Mouse (Mus musculus) lung, postnatal 0 days (tissue): ENCODE measurements around the gene Stmn1. TPM values are rescaled to one million over a fixed set of nuclear protein-coding genes. Genes with fewer than 3 reads are reported as not detected.

Experiments used
- ATAC-seq: fragments of 200-750 bp; cut with Nextera tagmentation; 2 replicates; pipeline ENCODE4 v1.8.0; 2017; ENCODE audit warnings: moderate library complexity
- DNase-seq: peaks from one replicate; pipeline ENCODE4 v3.0.0-alpha.2; 2016; ENCODE audit warnings: low spot score
- H3K27ac ChIP-seq: fragments of 300-500 bp; sonication (generic); 2 replicates; pipeline ENCODE4 v1.5.1; 2014; ENCODE audit warnings: antibody characterized with exemption, mild to moderate bottlenecking, low read length, mixed read lengths
- H3K27me3 ChIP-seq: fragments of 300-500 bp; sonication (generic); replicated peaks from 2 replicates; pipeline ENCODE4 v1.6.1; 2014; ENCODE audit warnings: low read length, mixed read lengths; ENCODE audit not compliant: insufficient read depth
- H3K36me3 ChIP-seq: fragments of 300-500 bp; sonication (generic); 2 replicates; pipeline ENCODE4 v1.6.1; 2014; ENCODE audit warnings: low read length, mixed read lengths; ENCODE audit not compliant: insufficient read depth
- H3K4me1 ChIP-seq: fragments of 300-500 bp; sonication (generic); 2 replicates; pipeline ENCODE4 v1.6.1; 2014; ENCODE audit warnings: antibody characterized with exemption, low read depth, low read length, mixed read lengths; ENCODE audit not compliant: insufficient read depth
- H3K4me2 ChIP-seq: fragments of 300-500 bp; sonication (generic); replicated peaks from 2 replicates; pipeline ENCODE4 v1.6.1; 2014; ENCODE audit warnings: low read depth, mild to moderate bottlenecking, low read length, moderate library complexity, mixed read lengths
- H3K4me3 ChIP-seq: fragments of 300-500 bp; sonication (generic); 2 replicates; pipeline ENCODE4 v1.5.1; 2014; ENCODE audit warnings: low read depth, low read length
- H3K9ac ChIP-seq: fragments of 300-500 bp; sonication (generic); replicated peaks from 2 replicates; pipeline ENCODE4 v1.6.1; 2014; ENCODE audit warnings: low read depth, mild to moderate bottlenecking
- H3K9me3 ChIP-seq: fragments of 300-500 bp; sonication (generic); 2 replicates; pipeline ENCODE4 v1.6.1; 2016; ENCODE audit warnings: low read length, mixed read lengths
- CTCF ChIP-seq: IDR thresholded peaks from 2 replicates; pipeline ENCODE4 v1.5.1; 2016; ENCODE audit warnings: antibody characterized with exemption, mild to moderate bottlenecking
- EP300 ChIP-seq: IDR thresholded peaks from 2 replicates; pipeline ENCODE4 v1.6.1; 2016; ENCODE audit warnings: antibody characterized with exemption, mild to moderate bottlenecking, control low read depth
- WGBS: fragments of 180-500 bp; shearing (Covaris S2); extraction: QIAGEN DNeasy Blood & Tissue Kit; methylation state at CpG from one replicate; pipeline ENCODE4 v1.1.7; 2014; 5-methylcytosine and 5-hydroxymethylcytosine counted together
- polyA plus RNA-seq: library from polyadenylated mRNA; unstranded; fragments of >200 nt; fragmentation: Nextera tagmentation; extraction: Ambion mirVana; gene quantifications from 2 replicates; pipeline ENCODE4 v1.2.1, GENCODE M21; 2015

Stmn1 gene
- 260 and 357 TPM in 2 replicates for polyA plus RNA-seq

GRCm38 (mm10) chr4:134468215-134468575, at the start of gene Stmn1:
TSS of gene Stmn1 (plus strand) at chr4:134468320.
- DNase-seq (peak; percentile 97), ATAC-seq (peak; percentile 94)
- WGBS: 0% methylated on average over 27 of the region's 31 CpGs
- H3K9me3 ChIP-seq: no peaks in the 10 kb centered on the region
- H3K4me1 ChIP-seq: no peaks in the 10 kb centered on the region; the same call in 1 of the 2 replicates
- peak within 1 kb of the TSS; percentile 99 for H3K4me2 ChIP-seq
- no peaks in the 10 kb centered on the region for H3K27me3 ChIP-seq
- H3K36me3 ChIP-seq: no peaks in the 10 kb centered on the region
- peak within 1 kb of the TSS; percentile 44 for H3K9ac ChIP-seq
- H3K4me3 ChIP-seq: peak within 1 kb of the TSS; percentile 79
- TF ChIP-seq EP300: no peak
- no peak for TF ChIP-seq CTCF
- peak within 1 kb of the TSS; percentile 81 for H3K27ac ChIP-seq

GRCm38 (mm10) chr4:134421971-134422370, 46.1 kb upstream of the Stmn1 start:
- no peaks in the 10 kb centered on the region for H3K9me3 ChIP-seq
- TF ChIP-seq CTCF (no peak), EP300 (no peak)
- no peaks in the 10 kb centered on the region for H3K27me3 ChIP-seq
- H3K36me3 ChIP-seq: peaks cover 8% of the 10 kb centered on the region; the same call in 1 of the 2 replicates
- ATAC-seq (no peak), DNase-seq (no peak)
- no peak overlapping the region for H3K27ac ChIP-seq
- WGBS: 66% methylated on average over 11 of the region's 11 CpGs
- H3K4me3 ChIP-seq: no peak overlapping the region
- H3K4me2 ChIP-seq: no peak overlapping the region
- no peaks in the 10 kb centered on the region for H3K4me1 ChIP-seq
- H3K9ac ChIP-seq: no peak overlapping the region

GRCm38 (mm10) chr4:134423949-134424348, 44.2 kb upstream of the Stmn1 start:
- no peak overlapping the region for H3K27ac ChIP-seq
- no peak for ATAC-seq
- no peak for DNase-seq

GRCm38 (mm10) chr4:134425088-134425487, 43.0 kb upstream of the Stmn1 start:
- WGBS: 71% methylated on average over 7 of the region's 7 CpGs
- no peaks in the 10 kb centered on the region for H3K27me3 ChIP-seq

More at GRCm38 (mm10) chr4:134423949-134424348, 44.2 kb upstream of the Stmn1 start:
- TF ChIP-seq CTCF: no peak
- Histone ChIP-seq H3K4me1 (no peaks in the 10 kb centered on the region), H3K9ac (no peak overlapping the region), H3K27me3 (no peaks in the 10 kb centered on the region), H3K9me3 (no peaks in the 10 kb centered on the region), H3K4me2 (no peak overlapping the region), H3K4me3 (no peak overlapping the region), H3K36me3 (peaks cover 3% of the 10 kb centered on the region; the same call in 1 of the 2 replicates)
- WGBS: 83% methylated on average over 7 of the region's 7 CpGs

GRCm38 (mm10) chr4:134430381-134431004, 37.6 kb upstream of the Stmn1 start:
- Histone ChIP-seq H3K9ac (no peak overlapping the region), H3K4me3 (no peak overlapping the region), H3K4me1 (peaks cover 5% of the 10 kb centered on the region; the same call in 1 of the 2 replicates), H3K9me3 (no peaks in the 10 kb centered on the region), H3K4me2 (no peak overlapping the region), H3K27ac (no peak overlapping the region), H3K27me3 (no peaks in the 10 kb centered on the region), H3K36me3 (peaks cover 3% of the 10 kb centered on the region; the same call in 1 of the 2 replicates)
- TF ChIP-seq CTCF (no peak), EP300 (no peak)
- 23% methylated on average over 23 of the region's 23 CpGs for WGBS
- DNase-seq: peak; percentile 80
- peak; percentile 68 for ATAC-seq

More at GRCm38 (mm10) chr4:134425088-134425487, 43.0 kb upstream of the Stmn1 start:
- ATAC-seq (no peak), DNase-seq (no peak)
- no peaks in the 10 kb centered on the region for H3K9me3 ChIP-seq
- H3K4me1 ChIP-seq: peaks cover under 1% of the 10 kb centered on the region; the same call in 1 of the 2 replicates
- no peak overlapping the region for H3K27ac ChIP-seq
- H3K4me3 ChIP-seq: no peak overlapping the region
- TF ChIP-seq CTCF (no peak), EP300 (no peak)
- peaks cover 3% of the 10 kb centered on the region; the same call in 1 of the 2 replicates for H3K36me3 ChIP-seq
- H3K9ac ChIP-seq: no peak overlapping the region
- H3K4me2 ChIP-seq: no peak overlapping the region

- WGBS: 81% methylated on average over 15 of the region's 15 CpGs
- Histone ChIP-seq H3K36me3 (no peaks in the 10 kb centered on the region), H3K4me3 (no peak overlapping the region), H3K27me3 (no peaks in the 10 kb centered on the region), H3K27ac (no peak overlapping the region), H3K4me2 (no peak overlapping the region), H3K9me3 (no peaks in the 10 kb centered on the region), H3K9ac (no peak overlapping the region), H3K4me1 (peaks cover 5% of the 10 kb centered on the region; the same call in 1 of the 2 replicates)
- TF ChIP-seq EP300: no peak
- TF ChIP-seq CTCF: no peak
- ATAC-seq (no peak), DNase-seq (no peak)
Measured at GRCm38 (mm10) chr4:134432686-134433360, 35.3 kb upstream of the Stmn1 start.
